Mouse (Mus musculus): Measurements from ENCODE around the gene Pfkfb2. TPM values are rescaled to one million over a fixed set of nuclear protein-coding genes. Genes with fewer than 3 reads are reported as not detected.

The Pfkfb2 gene
- polyA plus RNA-seq, 1 experiment = 3.0 TPM

- no peaks in the 10 kb centered on the region for H3K36me3 ChIP-seq (ENCODE audit: control insufficient read depth, insufficient read depth)
- TF ChIP-seq FOSL1 (IDR thresholded peaks at IDR 0.05; ENCODE audit: insufficient read depth, low read length, poor library complexity, severe bottlenecking) (no peak), USF1 (IDR thresholded peaks at IDR 0.05; ENCODE audit: low read depth) (no peak), CTCF (IDR thresholded peaks at IDR 0.05; ENCODE audit: control insufficient read depth, insufficient read depth, insufficient read length) (no peak), MYOD1 (IDR thresholded peaks at IDR 0.05; ENCODE audit: control insufficient read depth, insufficient read length, low read depth) (no peak), MYOG (IDR thresholded peaks at IDR 0.05; ENCODE audit: control insufficient read depth, extremely low read depth, insufficient read length) (no peak), MAX (IDR thresholded peaks at IDR 0.05) (no peak), CEBPB (IDR thresholded peaks at IDR 0.05; ENCODE audit: low read depth) (no peak)
- no peaks in the 10 kb centered on the region for H3K27me3 ChIP-seq (ENCODE audit: control insufficient read depth, insufficient read depth, insufficient read length)
- no peaks in the 10 kb centered on the region for H3K79me3 ChIP-seq (ENCODE audit: low read depth)
- no peaks in the 10 kb centered on the region for H3K79me2 ChIP-seq (ENCODE audit: control insufficient read depth, insufficient read depth)
- H3ac ChIP-seq (ENCODE audit: control insufficient read depth, insufficient read length, low read depth) = no peak overlapping the region
- no peak overlapping the region for H3K4me3 ChIP-seq (ENCODE audit: insufficient read depth, poor library complexity, severe bottlenecking)
Measured at GRCm38 (mm10) chr1:130732706-130733658, 3.9 kb upstream of the Pfkfb2 start.

GRCm38 (mm10) chr1:130731741-130732337, 2.8 kb upstream of the Pfkfb2 start, which contains the start of gene AA986860:
Gene AA986860 (plus strand): TSS chr1:130731976.
- H3K4me3 ChIP-seq (ENCODE audit: insufficient read depth, poor library complexity, severe bottlenecking) = no peak within 1 kb of the TSS
- no peaks in the 10 kb centered on the region for H3K79me3 ChIP-seq (ENCODE audit: low read depth)
- no peaks in the 10 kb centered on the region for H3K79me2 ChIP-seq (ENCODE audit: control insufficient read depth, insufficient read depth)
- no peaks in the 10 kb centered on the region for H3K36me3 ChIP-seq (ENCODE audit: control insufficient read depth, insufficient read depth)
- no peaks in the 10 kb centered on the region for H3K27me3 ChIP-seq (ENCODE audit: control insufficient read depth, insufficient read depth, insufficient read length)
- no peak within 1 kb of the TSS for H3ac ChIP-seq (ENCODE audit: control insufficient read depth, insufficient read length, low read depth)
- no peak for TF ChIP-seq USF1 (IDR thresholded peaks at IDR 0.05; ENCODE audit: low read depth)
- TF ChIP-seq FOSL1 (IDR thresholded peaks at IDR 0.05; ENCODE audit: insufficient read depth, low read length, poor library complexity, severe bottlenecking) = no peak
- no peak for TF ChIP-seq MAX (IDR thresholded peaks at IDR 0.05)
- TF ChIP-seq CEBPB (IDR thresholded peaks at IDR 0.05; ENCODE audit: low read depth) = no peak
- TF ChIP-seq MYOG (IDR thresholded peaks at IDR 0.05; ENCODE audit: control insufficient read depth, extremely low read depth, insufficient read length) = no peak
- no peak for TF ChIP-seq CTCF (IDR thresholded peaks at IDR 0.05; ENCODE audit: control insufficient read depth, insufficient read depth, insufficient read length)

GRCm38 (mm10) chr1:130728708-130729107, 345 bp downstream of the Pfkfb2 start:
- H3K4me3 ChIP-seq (ENCODE audit: insufficient read depth, poor library complexity, severe bottlenecking) = no peak overlapping the region
- no peak overlapping the region for H3ac ChIP-seq (ENCODE audit: control insufficient read depth, insufficient read length, low read depth)
- peaks cover 3% of the 10 kb centered on the region for H3K79me3 ChIP-seq (ENCODE audit: low read depth)
- no peak for TF ChIP-seq USF1 (IDR thresholded peaks at IDR 0.05; ENCODE audit: low read depth)
- TF ChIP-seq FOSL1 (IDR thresholded peaks at IDR 0.05; ENCODE audit: insufficient read depth, low read length, poor library complexity, severe bottlenecking) = no peak
- no peak for TF ChIP-seq MAX (IDR thresholded peaks at IDR 0.05)
- TF ChIP-seq MYOD1 (IDR thresholded peaks at IDR 0.05; ENCODE audit: control insufficient read depth, insufficient read length, low read depth) = no peak
- peaks cover 5% of the 10 kb centered on the region for H3K79me2 ChIP-seq (ENCODE audit: control insufficient read depth, insufficient read depth)
- peaks cover 6% of the 10 kb centered on the region for H3K36me3 ChIP-seq (ENCODE audit: control insufficient read depth, insufficient read depth)
- no peaks in the 10 kb centered on the region for H3K27me3 ChIP-seq (ENCODE audit: control insufficient read depth, insufficient read depth, insufficient read length)

GRCm38 (mm10) chr1:130728070-130728469, 983 bp downstream of the Pfkfb2 start:
- TF ChIP-seq MYOG (IDR thresholded peaks at IDR 0.05; ENCODE audit: control insufficient read depth, extremely low read depth, insufficient read length) (no peak), MAX (IDR thresholded peaks at IDR 0.05) (no peak), CEBPB (IDR thresholded peaks at IDR 0.05; ENCODE audit: low read depth) (no peak), CTCF (IDR thresholded peaks at IDR 0.05; ENCODE audit: control insufficient read depth, insufficient read depth, insufficient read length) (no peak), MYOD1 (IDR thresholded peaks at IDR 0.05; ENCODE audit: control insufficient read depth, insufficient read length, low read depth) (no peak), FOSL1 (IDR thresholded peaks at IDR 0.05; ENCODE audit: insufficient read depth, low read length, poor library complexity, severe bottlenecking) (no peak), USF1 (IDR thresholded peaks at IDR 0.05; ENCODE audit: low read depth) (no peak)
- peaks cover 12% of the 10 kb centered on the region for H3K36me3 ChIP-seq (ENCODE audit: control insufficient read depth, insufficient read depth)
- H3K4me3 ChIP-seq (ENCODE audit: insufficient read depth, poor library complexity, severe bottlenecking) = no peak overlapping the region
- H3K79me3 ChIP-seq (ENCODE audit: low read depth) = peaks cover 6% of the 10 kb centered on the region
- H3K79me2 ChIP-seq (ENCODE audit: control insufficient read depth, insufficient read depth) = peaks cover 11% of the 10 kb centered on the region
- H3K27me3 ChIP-seq (ENCODE audit: control insufficient read depth, insufficient read depth, insufficient read length) = no peaks in the 10 kb centered on the region
- H3ac ChIP-seq (ENCODE audit: control insufficient read depth, insufficient read length, low read depth) = no peak overlapping the region

GRCm38 (mm10) chr1:130726396-130726795, 2.7 kb downstream of the Pfkfb2 start:
- TF ChIP-seq CEBPB (IDR thresholded peaks at IDR 0.05; ENCODE audit: low read depth) = no peak
- Histone ChIP-seq H3K79me2 (ENCODE audit: control insufficient read depth, insufficient read depth) (peaks cover 28% of the 10 kb centered on the region), H3K79me3 (ENCODE audit: low read depth) (peaks cover 17% of the 10 kb centered on the region), H3K4me3 (ENCODE audit: insufficient read depth, poor library complexity, severe bottlenecking) (no peak overlapping the region), H3K27me3 (ENCODE audit: control insufficient read depth, insufficient read depth, insufficient read length) (no peaks in the 10 kb centered on the region), H3K36me3 (ENCODE audit: control insufficient read depth, insufficient read depth) (peaks cover 19% of the 10 kb centered on the region), H3ac (ENCODE audit: control insufficient read depth, insufficient read length, low read depth) (no peak overlapping the region)

Data from C2C12 (cell line).